Mouse (Mus musculus): ENCODE measurements around the gene Smagp. TPM values are rescaled to one million over a fixed set of nuclear protein-coding genes. Genes with fewer than 3 reads are reported as not detected.

Gene Smagp
- polyA plus RNA-seq, 1 experiment from 2014 or later: 92.0 TPM

- WGBS: 84% methylated on average over 5 of the region's 5 CpGs
- Histone ChIP-seq H3K4me2 (ENCODE audit: low read length) (no peak overlapping the region), H3K4me3 (replicated peaks; ENCODE audit: low read depth, low read length) (no peak overlapping the region), H3K9ac (ENCODE audit: low read depth, low read length) (no peak overlapping the region), H3K36me3 (ENCODE audit: insufficient read depth, low read length) (no peaks in the 10 kb centered on the region), H3K4me1 (replicated peaks; ENCODE audit: insufficient read depth, low read length) (0 out of 2 replicates have a peak, but pooled peaks cover 11% of the 10 kb centered on the region), H3K27me3 (ENCODE audit: insufficient read depth, low read length) (no peaks in the 10 kb centered on the region), H3K27ac (no peak overlapping the region), H3K9me3 (replicated peaks; ENCODE audit: low read length) (no peaks in the 10 kb centered on the region)
- ATAC-seq (replicated peaks; ENCODE audit: low FRiP score, low read depth) (no peak), DNase-seq (ENCODE audit: low spot score) (no peak)
- TF ChIP-seq CTCF (IDR thresholded peaks at IDR 0.05; ENCODE audit: low read depth): no peak
Measured at GRCm38 (mm10) chr15:100632323-100632722, 4.4 kb downstream of the Smagp start.

- ATAC-seq (replicated peaks; ENCODE audit: low FRiP score, low read depth): no peak
- DNase-seq (ENCODE audit: low spot score): no peak
- Histone ChIP-seq H3K36me3 (ENCODE audit: insufficient read depth, low read length) (no peaks in the 10 kb centered on the region), H3K9ac (ENCODE audit: low read depth, low read length) (no peak overlapping the region), H3K4me3 (replicated peaks; ENCODE audit: low read depth, low read length) (no peak overlapping the region), H3K9me3 (replicated peaks; ENCODE audit: low read length) (no peaks in the 10 kb centered on the region), H3K4me2 (ENCODE audit: low read length) (no peak overlapping the region), H3K27me3 (ENCODE audit: insufficient read depth, low read length) (no peaks in the 10 kb centered on the region), H3K27ac (no peak overlapping the region), H3K4me1 (replicated peaks; ENCODE audit: insufficient read depth, low read length) (0 out of 2 replicates have a peak, but pooled peaks cover 11% of the 10 kb centered on the region)
- no peak for TF ChIP-seq CTCF (IDR thresholded peaks at IDR 0.05; ENCODE audit: low read depth)
- WGBS: 70% methylated on average over 12 of the region's 12 CpGs
Measured at GRCm38 (mm10) chr15:100631454-100632170, 5.1 kb downstream of the Smagp start.

- H3K4me2 ChIP-seq (ENCODE audit: low read length): no peak overlapping the region
- no peak overlapping the region for H3K9ac ChIP-seq (ENCODE audit: low read depth, low read length)
- H3K4me3 ChIP-seq (replicated peaks; ENCODE audit: low read depth, low read length): no peak overlapping the region
- TF ChIP-seq CTCF (IDR thresholded peaks at IDR 0.05; ENCODE audit: low read depth): no peak
- H3K36me3 ChIP-seq (ENCODE audit: insufficient read depth, low read length): no peaks in the 10 kb centered on the region
- DNase-seq (ENCODE audit: low spot score): no peak
- no peak for ATAC-seq (replicated peaks; ENCODE audit: low FRiP score, low read depth)
- H3K27ac ChIP-seq: no peak overlapping the region
- no peaks in the 10 kb centered on the region for H3K9me3 ChIP-seq (replicated peaks; ENCODE audit: low read length)
- H3K4me1 ChIP-seq (replicated peaks; ENCODE audit: insufficient read depth, low read length): 0 out of 2 replicates have a peak, but pooled peaks cover 11% of the 10 kb centered on the region
- no peaks in the 10 kb centered on the region for H3K27me3 ChIP-seq (ENCODE audit: insufficient read depth, low read length)
- WGBS: 60% methylated on average over 3 of the region's 3 CpGs
Measured at GRCm38 (mm10) chr15:100630126-100630525, 6.6 kb downstream of the Smagp start.

GRCm38 (mm10) chr15:100628797-100629196 is 7.9 kb downstream of the Smagp start:
- no peak overlapping the region for H3K4me2 ChIP-seq (ENCODE audit: low read length)
- ATAC-seq (replicated peaks; ENCODE audit: low FRiP score, low read depth): no peak
- no peak for TF ChIP-seq CTCF (IDR thresholded peaks at IDR 0.05; ENCODE audit: low read depth)

GRCm38 (mm10) chr15:100627774-100628370 is 8.9 kb downstream of the Smagp start:
- TF ChIP-seq CTCF (IDR thresholded peaks at IDR 0.05; ENCODE audit: low read depth): no peak
- no peak overlapping the region for H3K4me2 ChIP-seq (ENCODE audit: low read length)
- 15% methylated on average over 11 of the region's 11 CpGs for WGBS
- H3K9me3 ChIP-seq (replicated peaks; ENCODE audit: low read length): no peaks in the 10 kb centered on the region
- no peak overlapping the region for H3K4me3 ChIP-seq (replicated peaks; ENCODE audit: low read depth, low read length)
- ATAC-seq (replicated peaks; ENCODE audit: low FRiP score, low read depth) (no peak), DNase-seq (ENCODE audit: low spot score) (no peak)
- H3K27me3 ChIP-seq (ENCODE audit: insufficient read depth, low read length): no peaks in the 10 kb centered on the region
- H3K9ac ChIP-seq (ENCODE audit: low read depth, low read length): no peak overlapping the region
- H3K4me1 ChIP-seq (replicated peaks; ENCODE audit: insufficient read depth, low read length): 0 out of 2 replicates have a peak, but pooled peaks cover 8% of the 10 kb centered on the region
- H3K27ac ChIP-seq: peak overlapping the region; percentile 52
- no peaks in the 10 kb centered on the region for H3K36me3 ChIP-seq (ENCODE audit: insufficient read depth, low read length)

More at GRCm38 (mm10) chr15:100628797-100629196, 7.9 kb downstream of the Smagp start:
- WGBS: 52% methylated on average over 7 of the region's 7 CpGs
- Histone ChIP-seq H3K9ac (ENCODE audit: low read depth, low read length) (no peak overlapping the region), H3K36me3 (ENCODE audit: insufficient read depth, low read length) (no peaks in the 10 kb centered on the region), H3K9me3 (replicated peaks; ENCODE audit: low read length) (no peaks in the 10 kb centered on the region), H3K27ac (0 out of 2 replicates have a peak overlapping the region, but pooled peaks have one; percentile 22), H3K4me1 (replicated peaks; ENCODE audit: insufficient read depth, low read length) (0 out of 2 replicates have a peak, but pooled peaks cover 11% of the 10 kb centered on the region), H3K4me3 (replicated peaks; ENCODE audit: low read depth, low read length) (no peak overlapping the region), H3K27me3 (ENCODE audit: insufficient read depth, low read length) (no peaks in the 10 kb centered on the region)
- peak; percentile 50 for DNase-seq (ENCODE audit: low spot score)

GRCm38 (mm10) chr15:100627287-100627686 is 9.5 kb downstream of the Smagp start:
- WGBS: 21% methylated on average over 10 of the region's 10 CpGs

More at GRCm38 (mm10) chr15:100627287-100627686, 9.5 kb downstream of the Smagp start:
- TF ChIP-seq CTCF (IDR thresholded peaks at IDR 0.05; ENCODE audit: low read depth): no peak
- Histone ChIP-seq H3K4me2 (ENCODE audit: low read length) (no peak overlapping the region), H3K9ac (ENCODE audit: low read depth, low read length) (no peak overlapping the region), H3K4me3 (replicated peaks; ENCODE audit: low read depth, low read length) (no peak overlapping the region), H3K27ac (peak overlapping the region; percentile 52; the same call in 1 of the 2 replicates), H3K9me3 (replicated peaks; ENCODE audit: low read length) (no peaks in the 10 kb centered on the region), H3K27me3 (ENCODE audit: insufficient read depth, low read length) (no peaks in the 10 kb centered on the region), H3K4me1 (replicated peaks; ENCODE audit: insufficient read depth, low read length) (0 out of 2 replicates have a peak, but pooled peaks cover 2% of the 10 kb centered on the region), H3K36me3 (ENCODE audit: insufficient read depth, low read length) (no peaks in the 10 kb centered on the region)
- DNase-seq (ENCODE audit: low spot score) (no peak), ATAC-seq (replicated peaks; ENCODE audit: low FRiP score, low read depth) (no peak)

Data from kidney, postnatal 0 days (tissue).